Mouse (Mus musculus) heart, embryonic 10.5 days (tissue): ENCODE data around the gene Gtf2ird2. TPM values are rescaled to one million over a fixed set of nuclear protein-coding genes. Genes with fewer than 3 reads are reported as not detected.

ENCODE experiments used
- DNase-seq: peaks from one replicate; pipeline ENCODE4 v3.0.0-alpha.2; 2017; ENCODE audit warnings: low spot score
- H3K27ac ChIP-seq: fragments of 300-500 bp; sonication (generic); 2 replicates; pipeline ENCODE4 v1.5.1; 2016; ENCODE audit warnings: mild to moderate bottlenecking
- H3K27me3 ChIP-seq: fragments of 300-500 bp; sonication (generic); 2 replicates; pipeline ENCODE4 v1.6.1; 2016; ENCODE audit warnings: mild to moderate bottlenecking; ENCODE audit not compliant: poor library complexity, insufficient read depth, severe bottlenecking
- H3K36me3 ChIP-seq: fragments of 300-500 bp; sonication (generic); 2 replicates; pipeline ENCODE4 v1.6.1; 2016; ENCODE audit warnings: mild to moderate bottlenecking, moderate library complexity
- H3K4me1 ChIP-seq: fragments of 300-500 bp; sonication (generic); 2 replicates; pipeline ENCODE4 v1.6.1; 2016; ENCODE audit warnings: mild to moderate bottlenecking
- H3K4me3 ChIP-seq: fragments of 300-500 bp; sonication (generic); 2 replicates; pipeline ENCODE4 v1.5.1; 2016; ENCODE audit warnings: mild to moderate bottlenecking, moderate library complexity
- H3K9me3 ChIP-seq: fragments of 300-500 bp; sonication (generic); 2 replicates; pipeline ENCODE4 v1.6.1; 2016; ENCODE audit warnings: mild to moderate bottlenecking, moderate library complexity
- WGBS: fragments of 180-500 bp; shearing (Covaris S2); methylation state at CpG from one replicate; pipeline ENCODE4 v1.1.7; 2016; 5-methylcytosine and 5-hydroxymethylcytosine counted together
- polyA plus RNA-seq: library from polyadenylated mRNA; unstranded; fragments of >200 nt; fragmentation: Nextera tagmentation; extraction: Ambion mirVana; gene quantifications from 2 replicates; pipeline ENCODE4 v1.2.1, GENCODE M21; 2016

Gtf2ird2 gene
- polyA plus RNA-seq, 1 experiment from 2014 or later: 5.4 TPM

GRCm38 (mm10) chr5:134166642-134167041, 17.2 kb upstream of the Gtf2ird2 start:
- H3K27ac ChIP-seq: no peak overlapping the region
- H3K4me3 ChIP-seq: no peak overlapping the region
- H3K4me1 ChIP-seq: no peaks in the 10 kb centered on the region; the same call in 1 of the 2 replicates
- no peaks in the 10 kb centered on the region for H3K27me3 ChIP-seq
- WGBS: 87% methylated on average over 7 of the region's 7 CpGs
- peaks cover 84% of the 10 kb centered on the region for H3K36me3 ChIP-seq
- DNase-seq: no peak
- H3K9me3 ChIP-seq: no peaks in the 10 kb centered on the region

GRCm38 (mm10) chr5:134168033-134168432, 15.8 kb upstream of the Gtf2ird2 start:
- no peaks in the 10 kb centered on the region for H3K27me3 ChIP-seq
- H3K4me1 ChIP-seq: peaks cover 4% of the 10 kb centered on the region; the same call in 1 of the 2 replicates
- DNase-seq: no peak
- peaks cover 78% of the 10 kb centered on the region for H3K36me3 ChIP-seq
- no peak overlapping the region for H3K4me3 ChIP-seq
- WGBS: 90% methylated on average over 9 of the region's 9 CpGs
- H3K9me3 ChIP-seq: no peaks in the 10 kb centered on the region
- H3K27ac ChIP-seq: no peak overlapping the region

GRCm38 (mm10) chr5:134169231-134169630, 14.6 kb upstream of the Gtf2ird2 start:
- no peak for DNase-seq
- Histone ChIP-seq H3K27ac (no peak overlapping the region), H3K27me3 (no peaks in the 10 kb centered on the region), H3K36me3 (peaks cover 74% of the 10 kb centered on the region), H3K4me3 (no peak overlapping the region), H3K9me3 (no peaks in the 10 kb centered on the region), H3K4me1 (peaks cover 4% of the 10 kb centered on the region; the same call in 1 of the 2 replicates)
- 86% methylated on average over 10 of the region's 10 CpGs for WGBS

GRCm38 (mm10) chr5:134170167-134170566, 13.7 kb upstream of the Gtf2ird2 start:
- Histone ChIP-seq H3K27ac (no peak overlapping the region), H3K36me3 (peaks cover 68% of the 10 kb centered on the region), H3K4me1 (peaks cover 5% of the 10 kb centered on the region), H3K9me3 (no peaks in the 10 kb centered on the region), H3K27me3 (no peaks in the 10 kb centered on the region), H3K4me3 (no peak overlapping the region)
- 91% methylated on average over 8 of the region's 8 CpGs for WGBS
- DNase-seq: no peak

GRCm38 (mm10) chr5:134173206-134173605, 10.6 kb upstream of the Gtf2ird2 start:
- Histone ChIP-seq H3K36me3 (peaks cover 45% of the 10 kb centered on the region), H3K4me1 (peaks cover 17% of the 10 kb centered on the region), H3K27me3 (0 out of 2 replicates have a peak, but pooled peaks cover 4% of the 10 kb centered on the region), H3K4me3 (no peak overlapping the region), H3K27ac (no peak overlapping the region), H3K9me3 (no peaks in the 10 kb centered on the region)
- DNase-seq: no peak
- 42% methylated on average over 4 of the region's 4 CpGs for WGBS

GRCm38 (mm10) chr5:134175696-134176095, 8.1 kb upstream of the Gtf2ird2 start:
- Histone ChIP-seq H3K27me3 (0 out of 2 replicates have a peak, but pooled peaks cover 5% of the 10 kb centered on the region), H3K9me3 (no peaks in the 10 kb centered on the region), H3K4me3 (peak overlapping the region; percentile 99), H3K4me1 (peaks cover 17% of the 10 kb centered on the region), H3K27ac (peak overlapping the region; percentile 96), H3K36me3 (peaks cover 24% of the 10 kb centered on the region)
- no peak for DNase-seq
- WGBS: 9% methylated on average over 10 of the region's 10 CpGs

GRCm38 (mm10) chr5:134176169-134176881, 7.5 kb upstream of the Gtf2ird2 start, which contains the start of gene Rcc1l:
Gene Rcc1l (minus strand): TSS chr5:134176774.
- peaks cover 17% of the 10 kb centered on the region for H3K4me1 ChIP-seq
- peak within 1 kb of the TSS; percentile 99 for H3K4me3 ChIP-seq
- WGBS: under 1% methylated on average over 72 of the region's 72 CpGs
- H3K36me3 ChIP-seq: peaks cover 18% of the 10 kb centered on the region
- peak; percentile 95 for DNase-seq
- no peaks in the 10 kb centered on the region for H3K9me3 ChIP-seq
- H3K27me3 ChIP-seq: 0 out of 2 replicates have a peak, but pooled peaks cover 5% of the 10 kb centered on the region
- peak within 1 kb of the TSS; percentile 96 for H3K27ac ChIP-seq

GRCm38 (mm10) chr5:134178536-134178935, 5.3 kb upstream of the Gtf2ird2 start:
- Histone ChIP-seq H3K36me3 (peaks cover 6% of the 10 kb centered on the region), H3K27ac (no peak overlapping the region), H3K9me3 (no peaks in the 10 kb centered on the region), H3K27me3 (0 out of 2 replicates have a peak, but pooled peaks cover 5% of the 10 kb centered on the region), H3K4me1 (peaks cover 26% of the 10 kb centered on the region), H3K4me3 (no peak overlapping the region)
- WGBS: 68% methylated on average over 7 of the region's 7 CpGs
- no peak for DNase-seq

GRCm38 (mm10) chr5:134179871-134180270, 3.9 kb upstream of the Gtf2ird2 start:
- WGBS: 31% methylated on average over 7 of the region's 7 CpGs
- 0 out of 2 replicates have a peak, but pooled peaks cover 5% of the 10 kb centered on the region for H3K27me3 ChIP-seq
- peak; percentile 85 for DNase-seq
- no peaks in the 10 kb centered on the region for H3K36me3 ChIP-seq
- H3K9me3 ChIP-seq: no peaks in the 10 kb centered on the region
- H3K4me1 ChIP-seq: peaks cover 30% of the 10 kb centered on the region
- H3K27ac ChIP-seq: no peak overlapping the region
- H3K4me3 ChIP-seq: no peak overlapping the region

GRCm38 (mm10) chr5:134182172-134182571, 1.6 kb upstream of the Gtf2ird2 start:
- no peaks in the 10 kb centered on the region for H3K36me3 ChIP-seq
- 53% methylated on average over 3 of the region's 3 CpGs for WGBS
- peaks cover 17% of the 10 kb centered on the region; the same call in 1 of the 2 replicates for H3K4me1 ChIP-seq
- H3K4me3 ChIP-seq: no peak overlapping the region
- no peak for DNase-seq
- no peaks in the 10 kb centered on the region for H3K9me3 ChIP-seq
- H3K27me3 ChIP-seq: 0 out of 2 replicates have a peak, but pooled peaks cover 5% of the 10 kb centered on the region
- H3K27ac ChIP-seq: no peak overlapping the region

- WGBS: 74% methylated on average over 4 of the region's 4 CpGs
- DNase-seq: no peak
- Histone ChIP-seq H3K4me1 (peaks cover 17% of the 10 kb centered on the region; the same call in 1 of the 2 replicates), H3K27me3 (0 out of 2 replicates have a peak, but pooled peaks cover 5% of the 10 kb centered on the region), H3K36me3 (no peaks in the 10 kb centered on the region), H3K4me3 (peak overlapping the region; percentile 90), H3K27ac (peak overlapping the region; percentile 99; the same call in 1 of the 2 replicates), H3K9me3 (no peaks in the 10 kb centered on the region)
Observed at GRCm38 (mm10) chr5:134182735-134183134, 1.1 kb upstream of the Gtf2ird2 start.

GRCm38 (mm10) chr5:134183162-134183561, 657 bp upstream of the Gtf2ird2 start:
- 51% methylated on average over 7 of the region's 7 CpGs for WGBS
- Histone ChIP-seq H3K27me3 (0 out of 2 replicates have a peak, but pooled peaks cover 1% of the 10 kb centered on the region), H3K4me3 (peak overlapping the region; percentile 90), H3K36me3 (no peaks in the 10 kb centered on the region), H3K9me3 (no peaks in the 10 kb centered on the region), H3K27ac (peak overlapping the region; percentile 99), H3K4me1 (peaks cover 17% of the 10 kb centered on the region; the same call in 1 of the 2 replicates)
- DNase-seq: no peak

GRCm38 (mm10) chr5:134186059-134186458, 2.2 kb downstream of the Gtf2ird2 start:
- H3K36me3 ChIP-seq: no peaks in the 10 kb centered on the region
- H3K9me3 ChIP-seq: no peaks in the 10 kb centered on the region
- no peak overlapping the region for H3K4me3 ChIP-seq
- H3K27me3 ChIP-seq: no peaks in the 10 kb centered on the region
- WGBS: 86% methylated on average over 3 of the region's 3 CpGs
- H3K4me1 ChIP-seq: peaks cover 17% of the 10 kb centered on the region; the same call in 1 of the 2 replicates
- no peak for DNase-seq
- no peak overlapping the region for H3K27ac ChIP-seq
